Mouse (Mus musculus): ENCODE results near the gene Nefh. TPM values are rescaled to one million over a fixed set of nuclear protein-coding genes. Genes with fewer than 3 reads are reported as not detected.

Nefh gene
- polyA plus RNA-seq, 1 experiment from 2014 or later: 0.11 TPM

- H3K4me1 ChIP-seq (ENCODE audit: control insufficient read depth, low read depth, low read length): no peaks in the 10 kb centered on the region
- no peaks in the 10 kb centered on the region for H3K9me3 ChIP-seq (replicated peaks; ENCODE audit: control insufficient read depth, low read length)
- H3K27me3 ChIP-seq (ENCODE audit: control insufficient read depth, insufficient read depth, low read depth, low read length): no peaks in the 10 kb centered on the region
- ATAC-seq (ENCODE audit: low read depth): no peak
- no peak overlapping the region for H3K4me3 ChIP-seq (ENCODE audit: low read depth, low read length)
- no peak overlapping the region for H3K9ac ChIP-seq (ENCODE audit: low read depth, low read length)
- H3K27ac ChIP-seq (ENCODE audit: low read length): no peak overlapping the region
- H3K4me2 ChIP-seq (ENCODE audit: low read depth, low read length): no peak overlapping the region
- WGBS (ENCODE audit: insufficient replicate concordance): 63% methylated on average over 5 of the region's 5 CpGs
- H3K36me3 ChIP-seq (ENCODE audit: control insufficient read depth, insufficient read depth): no peaks in the 10 kb centered on the region
Observed at GRCm38 (mm10) chr11:4936243-4936642, 11.6 kb downstream of the Nefh start.

GRCm38 (mm10) chr11:4931009-4931601 lies 16.8 kb downstream of the Nefh start:
- 77% methylated on average over 1 of the region's 1 CpGs for WGBS (ENCODE audit: insufficient replicate concordance)
- ATAC-seq (ENCODE audit: low read depth): no peak
- H3K27me3 ChIP-seq (ENCODE audit: control insufficient read depth, insufficient read depth, low read depth, low read length): no peaks in the 10 kb centered on the region
- H3K27ac ChIP-seq (ENCODE audit: low read length): no peak overlapping the region
- no peak overlapping the region for H3K4me2 ChIP-seq (ENCODE audit: low read depth, low read length)
- no peaks in the 10 kb centered on the region for H3K4me1 ChIP-seq (ENCODE audit: control insufficient read depth, low read depth, low read length)
- H3K4me3 ChIP-seq (ENCODE audit: low read depth, low read length): no peak overlapping the region
- H3K9me3 ChIP-seq (replicated peaks; ENCODE audit: control insufficient read depth, low read length): no peaks in the 10 kb centered on the region
- no peak overlapping the region for H3K9ac ChIP-seq (ENCODE audit: low read depth, low read length)
- no peaks in the 10 kb centered on the region for H3K36me3 ChIP-seq (ENCODE audit: control insufficient read depth, insufficient read depth)

GRCm38 (mm10) chr11:4927224-4927623 lies 20.6 kb downstream of the Nefh start:
- WGBS (ENCODE audit: insufficient replicate concordance): 82% methylated on average over 3 of the region's 3 CpGs
- ATAC-seq (ENCODE audit: low read depth): no peak

DNA sequence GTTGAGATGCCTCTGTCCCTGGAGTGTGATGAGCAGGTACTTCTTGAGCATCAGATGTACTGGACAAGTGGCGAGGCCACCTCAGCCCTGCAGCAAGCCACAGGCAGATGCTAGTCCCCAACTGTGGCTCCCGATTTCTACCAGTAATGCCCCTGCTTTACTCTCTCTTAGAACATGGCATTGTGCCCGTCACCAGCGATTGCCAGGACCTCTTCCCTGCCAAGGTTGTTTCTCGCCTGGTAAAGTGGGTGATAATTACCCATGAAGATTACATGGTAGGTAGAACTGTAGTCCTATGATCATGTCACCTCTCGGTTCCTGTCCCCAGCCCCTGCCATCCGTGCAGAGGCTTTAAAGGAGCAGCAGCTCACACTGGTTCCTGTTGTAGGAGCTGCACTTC lies 26.1 kb downstream of the Nefh start:
- 71% methylated on average over 7 of the region's 7 CpGs for WGBS (ENCODE audit: insufficient replicate concordance)
- Histone ChIP-seq H3K9ac (ENCODE audit: low read depth, low read length) (no peak overlapping the region), H3K27ac (ENCODE audit: low read length) (no peak overlapping the region), H3K36me3 (ENCODE audit: control insufficient read depth, insufficient read depth) (peaks cover 5% of the 10 kb centered on the region), H3K4me3 (ENCODE audit: low read depth, low read length) (no peak overlapping the region), H3K4me1 (ENCODE audit: control insufficient read depth, low read depth, low read length) (no peaks in the 10 kb centered on the region), H3K4me2 (ENCODE audit: low read depth, low read length) (no peak overlapping the region), H3K9me3 (replicated peaks; ENCODE audit: control insufficient read depth, low read length) (no peaks in the 10 kb centered on the region), H3K27me3 (ENCODE audit: control insufficient read depth, insufficient read depth, low read depth, low read length) (no peaks in the 10 kb centered on the region)
- no peak for ATAC-seq (ENCODE audit: low read depth)

More at GRCm38 (mm10) chr11:4927224-4927623, 20.6 kb downstream of the Nefh start:
- Histone ChIP-seq H3K4me2 (ENCODE audit: low read depth, low read length) (no peak overlapping the region), H3K4me1 (ENCODE audit: control insufficient read depth, low read depth, low read length) (no peaks in the 10 kb centered on the region), H3K36me3 (ENCODE audit: control insufficient read depth, insufficient read depth) (no peaks in the 10 kb centered on the region; the same call in 1 of the 2 replicates), H3K27me3 (ENCODE audit: control insufficient read depth, insufficient read depth, low read depth, low read length) (no peaks in the 10 kb centered on the region), H3K4me3 (ENCODE audit: low read depth, low read length) (no peak overlapping the region), H3K9ac (ENCODE audit: low read depth, low read length) (no peak overlapping the region), H3K27ac (ENCODE audit: low read length) (no peak overlapping the region), H3K9me3 (replicated peaks; ENCODE audit: control insufficient read depth, low read length) (no peaks in the 10 kb centered on the region)

DNA sequence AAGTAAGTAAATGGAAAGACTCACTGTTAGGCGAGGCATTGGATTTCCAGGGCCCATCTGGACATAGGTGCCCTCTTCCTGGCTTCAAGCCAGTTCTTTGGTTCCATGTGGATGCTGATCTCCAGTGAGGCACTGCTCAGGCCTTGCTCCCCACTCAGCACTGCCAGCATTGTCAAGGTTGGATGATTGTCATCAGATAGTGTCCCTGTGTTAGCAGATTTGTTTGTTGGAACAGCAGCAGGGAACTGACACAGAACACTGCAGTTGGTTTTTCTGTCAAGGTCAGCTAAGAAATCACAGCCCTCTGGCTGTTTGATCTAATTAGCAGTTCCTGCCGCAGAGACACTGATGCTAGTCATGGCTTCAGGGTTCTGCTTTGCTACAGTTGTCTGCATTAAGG lies 26.6 kb downstream of the Nefh start:
- peaks cover 5% of the 10 kb centered on the region for H3K36me3 ChIP-seq (ENCODE audit: control insufficient read depth, insufficient read depth)
- H3K9ac ChIP-seq (ENCODE audit: low read depth, low read length): no peak overlapping the region
- 65% methylated on average over 2 of the region's 2 CpGs for WGBS (ENCODE audit: insufficient replicate concordance)
- no peaks in the 10 kb centered on the region for H3K9me3 ChIP-seq (replicated peaks; ENCODE audit: control insufficient read depth, low read length)
- no peak for ATAC-seq (ENCODE audit: low read depth)
- no peak overlapping the region for H3K27ac ChIP-seq (ENCODE audit: low read length)
- H3K4me3 ChIP-seq (ENCODE audit: low read depth, low read length): no peak overlapping the region
- no peak overlapping the region for H3K4me2 ChIP-seq (ENCODE audit: low read depth, low read length)
- no peaks in the 10 kb centered on the region for H3K4me1 ChIP-seq (ENCODE audit: control insufficient read depth, low read depth, low read length)
- no peaks in the 10 kb centered on the region for H3K27me3 ChIP-seq (ENCODE audit: control insufficient read depth, insufficient read depth, low read depth, low read length)

- H3K4me1 ChIP-seq (ENCODE audit: control insufficient read depth, low read depth, low read length): no peaks in the 10 kb centered on the region
- ATAC-seq (ENCODE audit: low read depth): no peak
Observed at GRCm38 (mm10) chr11:4916068-4916467, 31.8 kb downstream of the Nefh start.

DNA sequence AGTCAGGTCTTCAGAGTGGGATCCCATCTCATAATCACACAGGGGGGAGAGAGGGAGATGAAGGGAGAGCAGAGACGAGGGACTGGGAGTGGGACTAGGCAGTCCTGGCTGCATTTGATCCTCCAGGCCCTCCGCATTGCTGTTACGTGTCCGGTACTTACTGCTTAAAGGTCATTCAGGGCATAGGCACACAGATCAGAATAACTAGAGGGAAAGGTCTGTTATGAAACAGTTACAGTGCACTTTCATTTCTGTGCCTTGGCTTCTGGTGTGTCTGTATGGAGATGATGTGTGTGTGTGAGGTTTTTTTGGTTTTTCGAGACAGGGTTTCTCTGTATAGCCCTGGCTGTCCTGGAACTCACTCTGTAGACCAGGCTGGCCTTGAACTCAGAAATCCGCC lies 41.6 kb downstream of the Nefh start:
- no peak overlapping the region for H3K9ac ChIP-seq (ENCODE audit: low read depth, low read length)

More at GRCm38 (mm10) chr11:4916068-4916467, 31.8 kb downstream of the Nefh start:
- Histone ChIP-seq H3K27ac (ENCODE audit: low read length) (no peak overlapping the region), H3K9ac (ENCODE audit: low read depth, low read length) (no peak overlapping the region), H3K27me3 (ENCODE audit: control insufficient read depth, insufficient read depth, low read depth, low read length) (no peaks in the 10 kb centered on the region), H3K9me3 (replicated peaks; ENCODE audit: control insufficient read depth, low read length) (no peaks in the 10 kb centered on the region), H3K4me2 (ENCODE audit: low read depth, low read length) (no peak overlapping the region), H3K4me3 (ENCODE audit: low read depth, low read length) (no peak overlapping the region), H3K36me3 (ENCODE audit: control insufficient read depth, insufficient read depth) (peaks cover 5% of the 10 kb centered on the region)
- WGBS (ENCODE audit: insufficient replicate concordance): 50% methylated on average over 1 of the region's 1 CpGs

GRCm38 (mm10) chr11:4901956-4902355 lies 45.9 kb downstream of the Nefh start:
- no peaks in the 10 kb centered on the region for H3K9me3 ChIP-seq (replicated peaks; ENCODE audit: control insufficient read depth, low read length)
- WGBS (ENCODE audit: insufficient replicate concordance): 76% methylated on average over 6 of the region's 6 CpGs
- no peaks in the 10 kb centered on the region for H3K4me1 ChIP-seq (ENCODE audit: control insufficient read depth, low read depth, low read length)
- no peak for ATAC-seq (ENCODE audit: low read depth)
- no peak overlapping the region for H3K27ac ChIP-seq (ENCODE audit: low read length)
- H3K27me3 ChIP-seq (ENCODE audit: control insufficient read depth, insufficient read depth, low read depth, low read length): no peaks in the 10 kb centered on the region
- no peak overlapping the region for H3K4me3 ChIP-seq (ENCODE audit: low read depth, low read length)
- H3K4me2 ChIP-seq (ENCODE audit: low read depth, low read length): no peak overlapping the region
- H3K36me3 ChIP-seq (ENCODE audit: control insufficient read depth, insufficient read depth): peaks cover 8% of the 10 kb centered on the region; the same call in 1 of the 2 replicates
- H3K9ac ChIP-seq (ENCODE audit: low read depth, low read length): no peak overlapping the region

More for the DNA sequence above, 41.6 kb downstream of the Nefh start:
- H3K9me3 ChIP-seq (replicated peaks; ENCODE audit: control insufficient read depth, low read length): no peaks in the 10 kb centered on the region
- H3K27me3 ChIP-seq (ENCODE audit: control insufficient read depth, insufficient read depth, low read depth, low read length): no peaks in the 10 kb centered on the region
- H3K4me1 ChIP-seq (ENCODE audit: control insufficient read depth, low read depth, low read length): no peaks in the 10 kb centered on the region
- no peak overlapping the region for H3K27ac ChIP-seq (ENCODE audit: low read length)
- no peak for ATAC-seq (ENCODE audit: low read depth)
- H3K4me3 ChIP-seq (ENCODE audit: low read depth, low read length): no peak overlapping the region
- 84% methylated on average over 6 of the region's 6 CpGs for WGBS (ENCODE audit: insufficient replicate concordance)
- H3K36me3 ChIP-seq (ENCODE audit: control insufficient read depth, insufficient read depth): peaks cover 6% of the 10 kb centered on the region; the same call in 1 of the 2 replicates
- H3K4me2 ChIP-seq (ENCODE audit: low read depth, low read length): no peak overlapping the region

- Histone ChIP-seq H3K4me1 (ENCODE audit: control insufficient read depth, low read depth, low read length) (peaks cover 7% of the 10 kb centered on the region), H3K27me3 (ENCODE audit: control insufficient read depth, insufficient read depth, low read depth, low read length) (no peaks in the 10 kb centered on the region), H3K27ac (ENCODE audit: low read length) (no peak overlapping the region), H3K4me2 (ENCODE audit: low read depth, low read length) (no peak overlapping the region), H3K4me3 (ENCODE audit: low read depth, low read length) (no peak overlapping the region), H3K9me3 (replicated peaks; ENCODE audit: control insufficient read depth, low read length) (no peaks in the 10 kb centered on the region), H3K9ac (ENCODE audit: low read depth, low read length) (no peak overlapping the region), H3K36me3 (ENCODE audit: control insufficient read depth, insufficient read depth) (peaks cover 8% of the 10 kb centered on the region; the same call in 1 of the 2 replicates)
- whole genome bisulfite sequencing (ENCODE audit: insufficient replicate concordance): 64% methylated on average over 5 of the region's 5 CpGs
- ATAC-seq (ENCODE audit: low read depth): no peak
Observed at GRCm38 (mm10) chr11:4900437-4900836, 47.4 kb downstream of the Nefh start.
